Mouse (Mus musculus) kidney, adult 2 months (tissue): ENCODE measurements around the gene Sectm1b.

ENCODE experiments used
- CTCF ChIP-seq: fragments of 200-500 bp; conservative IDR thresholded peaks from 2 replicates; pipeline ENCODE4 v1.5.1; 2011; ENCODE audit warnings: low read depth, mild to moderate bottlenecking, control low read depth, low read length, moderate library complexity, mixed read lengths; ENCODE audit not compliant: insufficient read depth, insufficient read length
- POLR2A ChIP-seq: fragments of 200-500 bp; IDR thresholded peaks from one replicate; pipeline ENCODE4 v1.6.1; 2011; ENCODE audit warnings: low read depth, low read length, control low read depth

GRCm38 (mm10) chr11:121051793-121052192 lies 11.6 kb downstream of the Sectm1b start:
- TF ChIP-seq POLR2A (no peak), CTCF (no peak)
